Mouse (Mus musculus) T-cell, adult 66 days (primary cell): Measurements from ENCODE around the gene Kcna5. TPM values are rescaled to one million over a fixed set of nuclear protein-coding genes. Genes with fewer than 3 reads are reported as not detected.

Experiments used
- total RNA-seq, 2 experiments: library from RNA; stranded (reverse); gene quantifications; 3 replicates in 1 of 2; 4 replicates in 1 of 2; pipeline ENCODE4 v1.2.4; 2023

Kcna5 gene
- not detected for total RNA-seq

DNA sequence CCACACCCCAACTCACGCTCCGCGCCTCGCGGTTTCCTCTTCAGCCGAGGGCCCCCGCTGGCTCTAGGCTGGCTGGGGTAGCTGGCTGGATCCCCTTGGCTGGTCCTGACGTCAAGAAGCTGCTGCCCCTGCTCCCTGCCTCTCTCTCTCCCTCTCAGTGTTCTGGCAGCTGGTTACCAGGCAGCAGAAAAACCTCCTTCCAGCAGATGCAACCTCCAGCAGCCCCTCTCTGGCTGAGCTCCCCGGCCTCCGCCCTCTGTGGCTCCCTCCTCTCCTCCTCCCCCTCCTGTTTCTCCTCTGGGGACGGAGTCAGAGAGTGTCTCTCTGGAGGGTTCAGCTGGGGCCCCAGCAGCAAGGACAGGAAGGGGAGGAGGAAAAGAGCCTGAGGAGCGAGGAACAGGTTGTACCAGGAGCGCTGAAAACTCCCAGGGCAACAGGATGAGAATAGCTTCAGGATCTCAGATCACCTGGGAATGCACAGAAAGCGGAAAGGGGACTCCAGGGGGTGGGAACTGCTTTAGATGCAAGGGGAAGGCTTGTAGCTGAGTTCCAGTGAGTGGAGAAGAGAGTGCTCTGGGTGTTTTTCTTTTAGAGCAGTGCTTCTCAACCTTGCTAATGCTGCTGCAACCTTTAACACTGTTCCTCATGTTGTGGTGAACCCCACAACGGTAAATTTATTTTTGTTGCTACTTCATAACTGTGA, at the start of gene Kcna5:
Gene Kcna5 (minus strand): TSS at position 205 of the 703 bp plus-strand sequence.

Other genes with a start within 250 kb of the Kcna5 start
- not detected for gene Kcna1, start 111.0 kb upstream of the Kcna5 start, total RNA-seq
- gene Kcna6, start 205.3 kb upstream of the Kcna5 start, total RNA-seq: under 1 TPM; 0.20 to 0.41 TPM